Mouse (Mus musculus): ENCODE results near the gene Snx3. TPM values are rescaled to one million over a fixed set of nuclear protein-coding genes. Genes with fewer than 3 reads are reported as not detected.

The Snx3 gene
- polyA plus RNA-seq, 1 experiment from 2014 or later: 326 TPM

- Histone ChIP-seq H3K27me3 (ENCODE audit: insufficient read depth, low read length) (no peaks in the 10 kb centered on the region), H3K36me3 (ENCODE audit: insufficient read depth, low read length) (no peaks in the 10 kb centered on the region), H3K9ac (ENCODE audit: low read depth, low read length) (no peak overlapping the region), H3K9me3 (replicated peaks; ENCODE audit: low read length) (no peaks in the 10 kb centered on the region), H3K27ac (no peak overlapping the region), H3K4me1 (replicated peaks; ENCODE audit: insufficient read depth, low read length) (no peaks in the 10 kb centered on the region), H3K4me3 (replicated peaks; ENCODE audit: low read depth, low read length) (no peak overlapping the region), H3K4me2 (ENCODE audit: low read length) (no peak overlapping the region)
- DNase-seq (ENCODE audit: low spot score): no peak
- ATAC-seq (replicated peaks; ENCODE audit: low FRiP score, low read depth): no peak
- 79% methylated on average over 14 of the region's 14 CpGs for WGBS
- TF ChIP-seq CTCF (IDR thresholded peaks at IDR 0.05; ENCODE audit: low read depth): no peak
Measured at GRCm38 (mm10) chr10:42464805-42465204, 37.0 kb upstream of the Snx3 start.

DNA sequence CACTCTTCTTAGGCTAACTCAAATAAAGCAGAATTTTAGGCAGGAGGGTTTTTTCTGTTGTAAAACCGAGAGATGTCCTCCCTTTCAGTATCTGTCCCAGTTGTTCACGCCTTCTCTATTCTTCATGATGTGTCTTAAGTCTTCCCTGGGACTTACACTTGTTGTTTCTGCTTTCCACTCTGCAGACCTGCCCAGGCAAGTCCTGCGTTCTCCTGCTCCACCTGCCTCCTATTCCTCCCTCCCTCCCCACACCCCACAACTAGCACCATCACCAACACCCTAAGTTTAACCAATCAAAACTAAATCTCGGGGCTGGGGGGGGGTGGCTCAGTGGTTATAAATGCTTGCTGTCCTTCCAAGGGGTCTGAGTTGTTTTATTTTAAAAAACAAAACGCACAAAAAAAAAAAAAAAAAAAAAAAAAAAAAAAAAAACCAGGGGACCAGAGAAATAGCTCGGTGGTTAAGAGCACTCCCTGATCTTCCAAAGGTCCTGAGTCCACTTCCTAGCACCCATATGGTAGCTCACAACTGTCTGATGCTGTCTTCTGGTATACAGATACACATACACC is 26.8 kb upstream of the Snx3 start:
- 88% methylated on average over 6 of the region's 6 CpGs for WGBS
- Histone ChIP-seq H3K9ac (ENCODE audit: low read depth, low read length) (no peak overlapping the region), H3K27me3 (ENCODE audit: insufficient read depth, low read length) (no peaks in the 10 kb centered on the region), H3K4me2 (ENCODE audit: low read length) (no peak overlapping the region), H3K9me3 (replicated peaks; ENCODE audit: low read length) (no peaks in the 10 kb centered on the region), H3K4me3 (replicated peaks; ENCODE audit: low read depth, low read length) (no peak overlapping the region), H3K36me3 (ENCODE audit: insufficient read depth, low read length) (no peaks in the 10 kb centered on the region), H3K4me1 (replicated peaks; ENCODE audit: insufficient read depth, low read length) (0 out of 2 replicates have a peak, but pooled peaks cover 8% of the 10 kb centered on the region), H3K27ac (no peak overlapping the region)
- ATAC-seq (replicated peaks; ENCODE audit: low FRiP score, low read depth): no peak
- no peak for TF ChIP-seq CTCF (IDR thresholded peaks at IDR 0.05; ENCODE audit: low read depth)
- DNase-seq (ENCODE audit: low spot score): no peak

- ATAC-seq (replicated peaks; ENCODE audit: low FRiP score, low read depth) (no peak), DNase-seq (ENCODE audit: low spot score) (peak; percentile 51)
- no peak overlapping the region for H3K4me2 ChIP-seq (ENCODE audit: low read length)
- 0 out of 2 replicates have a peak, but pooled peaks cover 8% of the 10 kb centered on the region for H3K4me1 ChIP-seq (replicated peaks; ENCODE audit: insufficient read depth, low read length)
- H3K27ac ChIP-seq: peak overlapping the region; percentile 91; the same call in 1 of the 2 replicates
- TF ChIP-seq CTCF (IDR thresholded peaks at IDR 0.05; ENCODE audit: low read depth): no peak
- no peak overlapping the region for H3K4me3 ChIP-seq (replicated peaks; ENCODE audit: low read depth, low read length)
- no peaks in the 10 kb centered on the region for H3K27me3 ChIP-seq (ENCODE audit: insufficient read depth, low read length)
- 89% methylated on average over 10 of the region's 10 CpGs for WGBS
- H3K9me3 ChIP-seq (replicated peaks; ENCODE audit: low read length): no peaks in the 10 kb centered on the region
- H3K9ac ChIP-seq (ENCODE audit: low read depth, low read length): no peak overlapping the region
- H3K36me3 ChIP-seq (ENCODE audit: insufficient read depth, low read length): no peaks in the 10 kb centered on the region
Measured at GRCm38 (mm10) chr10:42476774-42477475, 24.9 kb upstream of the Snx3 start.

DNA sequence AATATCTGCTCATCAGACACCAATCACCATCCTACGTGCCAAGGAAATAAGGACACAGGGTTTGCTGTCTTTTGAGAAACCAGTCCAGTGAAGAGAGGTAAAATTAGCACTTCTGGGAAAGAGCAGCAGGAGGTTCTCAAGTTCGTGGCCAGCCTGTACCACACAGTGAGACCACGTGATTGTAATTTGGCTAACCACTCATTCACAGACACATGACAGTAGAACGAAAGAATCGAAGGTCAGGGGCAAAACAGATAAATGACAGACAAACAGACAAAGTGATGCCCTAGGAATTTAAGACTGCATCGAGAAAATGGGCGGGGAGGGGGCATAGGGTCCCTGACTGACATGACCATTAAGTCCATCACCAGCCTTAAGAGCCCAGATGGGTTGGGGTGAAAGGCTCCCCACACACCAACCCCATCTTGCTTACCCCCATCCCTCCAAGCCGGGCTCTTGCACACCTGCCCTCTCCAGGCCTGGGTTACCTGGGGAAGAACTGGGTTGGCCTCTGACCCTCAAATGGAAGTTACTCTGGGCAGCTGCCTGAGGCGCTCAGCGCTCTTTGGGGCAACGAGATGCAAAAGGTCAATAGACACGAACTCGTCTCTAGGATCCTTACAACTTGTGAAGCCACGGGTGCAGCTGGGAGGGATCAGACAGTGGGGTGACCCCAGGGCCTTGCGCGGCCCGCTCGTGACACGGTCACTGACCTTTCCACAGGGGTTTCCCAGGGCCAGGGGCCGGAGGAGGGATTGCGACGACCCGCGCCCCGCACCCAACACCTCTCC is 24.1 kb upstream of the Snx3 start:
- Histone ChIP-seq H3K4me2 (ENCODE audit: low read length) (peak overlapping the region; percentile 63), H3K9ac (ENCODE audit: low read depth, low read length) (peak overlapping the region; percentile 72), H3K36me3 (ENCODE audit: insufficient read depth, low read length) (no peaks in the 10 kb centered on the region), H3K27ac (peak overlapping the region; percentile 91), H3K4me1 (replicated peaks; ENCODE audit: insufficient read depth, low read length) (0 out of 2 replicates have a peak, but pooled peaks cover 8% of the 10 kb centered on the region), H3K27me3 (ENCODE audit: insufficient read depth, low read length) (no peaks in the 10 kb centered on the region), H3K4me3 (replicated peaks; ENCODE audit: low read depth, low read length) (peak overlapping the region; percentile 65), H3K9me3 (replicated peaks; ENCODE audit: low read length) (no peaks in the 10 kb centered on the region)
- ATAC-seq (replicated peaks; ENCODE audit: low FRiP score, low read depth) (no peak), DNase-seq (ENCODE audit: low spot score) (no peak)
- WGBS: 13% methylated on average over 25 of the region's 25 CpGs
- no peak for TF ChIP-seq CTCF (IDR thresholded peaks at IDR 0.05; ENCODE audit: low read depth)

GRCm38 (mm10) chr10:42478341-42478720 is 23.5 kb upstream of the Snx3 start, which contains the start of gene Afg1l:
Gene Afg1l, minus strand, starts transcription at chr10:42478565.
- H3K27ac ChIP-seq: peak within 1 kb of the TSS; percentile 91
- no peaks in the 10 kb centered on the region for H3K27me3 ChIP-seq (ENCODE audit: insufficient read depth, low read length)
- peak within 1 kb of the TSS; percentile 72 for H3K9ac ChIP-seq (ENCODE audit: low read depth, low read length)
- DNase-seq (ENCODE audit: low spot score) (peak; percentile 97), ATAC-seq (replicated peaks; ENCODE audit: low FRiP score, low read depth) (peak; percentile 95)
- no peaks in the 10 kb centered on the region for H3K36me3 ChIP-seq (ENCODE audit: insufficient read depth, low read length)
- no peaks in the 10 kb centered on the region for H3K9me3 ChIP-seq (replicated peaks; ENCODE audit: low read length)
- WGBS: under 1% methylated on average over 29 of the region's 29 CpGs
- peak within 1 kb of the TSS; percentile 63 for H3K4me2 ChIP-seq (ENCODE audit: low read length)
- peak within 1 kb of the TSS; percentile 65 for H3K4me3 ChIP-seq (replicated peaks; ENCODE audit: low read depth, low read length)
- 0 out of 2 replicates have a peak, but pooled peaks cover 8% of the 10 kb centered on the region for H3K4me1 ChIP-seq (replicated peaks; ENCODE audit: insufficient read depth, low read length)
- TF ChIP-seq CTCF (IDR thresholded peaks at IDR 0.05; ENCODE audit: low read depth): peak; percentile 44

DNA sequence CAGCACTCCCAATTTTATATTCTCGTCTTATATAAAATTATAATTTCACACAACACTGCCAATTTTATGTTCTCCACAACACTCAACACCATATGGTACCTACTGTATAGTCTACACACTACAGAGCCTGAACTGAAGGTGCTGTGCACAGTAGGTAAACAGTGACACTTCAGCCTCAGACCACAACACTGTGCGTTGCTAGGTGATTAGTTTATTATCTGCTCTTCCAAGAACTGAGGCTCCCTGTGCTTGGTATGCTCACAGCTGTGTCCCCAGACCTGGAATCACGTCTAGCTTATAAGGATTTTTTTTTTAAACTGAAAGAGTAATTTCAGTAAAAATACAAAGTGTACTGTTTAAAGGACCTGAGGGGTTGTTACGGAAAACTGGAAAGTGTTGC is 21.1 kb upstream of the Snx3 start:
- DNase-seq (ENCODE audit: low spot score) (no peak), ATAC-seq (replicated peaks; ENCODE audit: low FRiP score, low read depth) (no peak)
- Histone ChIP-seq H3K36me3 (ENCODE audit: insufficient read depth, low read length) (no peaks in the 10 kb centered on the region), H3K27ac (no peak overlapping the region), H3K4me1 (replicated peaks; ENCODE audit: insufficient read depth, low read length) (0 out of 2 replicates have a peak, but pooled peaks cover 8% of the 10 kb centered on the region), H3K4me3 (replicated peaks; ENCODE audit: low read depth, low read length) (no peak overlapping the region), H3K27me3 (ENCODE audit: insufficient read depth, low read length) (no peaks in the 10 kb centered on the region), H3K9ac (ENCODE audit: low read depth, low read length) (no peak overlapping the region), H3K4me2 (ENCODE audit: low read length) (no peak overlapping the region), H3K9me3 (replicated peaks; ENCODE audit: low read length) (no peaks in the 10 kb centered on the region)
- 82% methylated on average over 4 of the region's 4 CpGs for WGBS
- no peak for TF ChIP-seq CTCF (IDR thresholded peaks at IDR 0.05; ENCODE audit: low read depth)
